Mouse (Mus musculus) forelimb bud, embryonic 11.5 days (tissue): ENCODE results near the gene Mia2.
"Not testable (repeated sequence)": the region's sequence is repeated elsewhere in the genome, so short reads cannot be mapped to it uniquely, and the experiment has no call there.

Experiments used
- DNase-seq: peaks from one replicate; pipeline ENCODE4 v3.0.0-alpha.2; 2012; ENCODE audit warnings: low read depth, low spot score

Gene Mia2

DNA sequence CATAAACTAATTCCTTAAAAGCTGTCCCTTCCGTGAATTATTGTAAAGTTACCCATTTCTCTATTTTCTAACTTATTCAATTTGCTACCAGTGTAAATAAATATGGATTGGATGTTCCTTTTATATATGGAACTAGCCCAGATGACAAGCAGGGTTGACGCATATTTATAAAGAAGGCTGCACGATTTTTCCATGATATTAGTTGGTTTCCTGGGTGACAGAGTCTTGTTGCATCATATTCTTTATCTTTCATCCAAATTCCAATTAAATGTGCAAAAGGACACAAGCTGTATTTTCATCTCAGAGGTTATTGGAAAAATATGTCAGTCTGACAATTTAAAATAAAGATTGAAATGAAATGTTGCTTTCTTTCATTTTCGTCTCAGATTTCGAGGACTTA, 142.8 kb downstream of the Mia2 start:
- no peak for DNase-seq

DNA sequence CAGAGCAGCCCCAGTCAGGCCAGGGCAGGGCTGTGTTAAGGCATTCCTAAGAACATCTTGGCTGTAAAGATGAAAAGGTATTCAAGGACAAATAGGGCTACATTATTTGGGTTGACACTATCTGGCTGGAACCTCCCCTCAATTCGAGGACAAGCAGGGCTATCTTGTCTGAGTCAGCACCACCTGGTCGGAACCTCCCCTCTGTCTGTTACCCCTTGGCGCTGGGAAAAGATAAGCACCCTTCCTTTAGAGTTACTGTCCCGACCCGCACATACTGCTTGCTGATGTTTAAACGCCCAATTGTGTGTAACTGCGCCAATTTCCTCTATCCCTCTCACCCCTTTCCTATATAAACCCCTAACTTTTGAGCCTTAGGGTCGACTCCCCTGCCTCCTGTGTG, 145.4 kb downstream of the Mia2 start:
- not testable (repeated sequence) for DNase-seq
